Mouse (Mus musculus) ovary, adult 18-20 months (tissue): ENCODE results near the gene Hspa1l.

ENCODE experiments used
- DNase-seq: peaks from one replicate; pipeline ENCODE4 v3.0.0; 2022; ENCODE audit warnings: low spot score, mixed read lengths

Hspa1l gene

GRCm38 (mm10) chr17:35024261-35024660 lies 51.8 kb downstream of the Hspa1l start:
- no peak for DNase-seq

- DNase-seq, result no peak
Measured at GRCm38 (mm10) chr17:35024691-35025488, 52.4 kb downstream of the Hspa1l start.

GRCm38 (mm10) chr17:35026206-35026605 lies 53.7 kb downstream of the Hspa1l start:
- DNase-seq, result no peak

GRCm38 (mm10) chr17:35027277-35028068 lies 55.0 kb downstream of the Hspa1l start, which contains the start of gene Sapcd1:
Sapcd1 (minus strand) TSS chr17:35028016.
- no peak for DNase-seq

GRCm38 (mm10) chr17:35028315-35028714 lies 55.8 kb downstream of the Hspa1l start:
- DNase-seq, result no peak
